Mouse (Mus musculus) myocyte (in vitro differentiated cells): ENCODE measurements around the gene Coro2b. TPM values are rescaled to one million over a fixed set of nuclear protein-coding genes. Genes with fewer than 3 reads are reported as not detected.

ENCODE experiments used
- H3K27me3 ChIP-seq: one replicate; pipeline ENCODE4 v1.6.1; 2011; ENCODE audit not compliant: control insufficient read depth, insufficient read depth, insufficient read length
- H3K36me3 ChIP-seq: one replicate; pipeline ENCODE4 v1.6.1; 2011; ENCODE audit not compliant: control insufficient read depth, insufficient read depth
- H3K4me2 ChIP-seq: one replicate; pipeline ENCODE4 v1.6.1; 2011; ENCODE audit warnings: low read depth, control low read depth
- H3K4me3 ChIP-seq: one replicate; pipeline ENCODE4 v1.5.1; 2011; ENCODE audit warnings: mild to moderate bottlenecking, control low read depth, moderate library complexity
- H3K79me2 ChIP-seq: one replicate; pipeline ENCODE4 v1.6.1; 2011; ENCODE audit not compliant: control insufficient read depth, insufficient read depth
- H3ac ChIP-seq: one replicate; pipeline ENCODE4 v1.6.1; 2011; ENCODE audit not compliant: control insufficient read depth, insufficient read length
- CEBPB ChIP-seq: IDR thresholded peaks from 2 replicates; pipeline ENCODE4 v1.6.1; 2011; ENCODE audit warnings: mild to moderate bottlenecking, moderate library complexity; ENCODE audit not compliant: poor library complexity, insufficient read depth, severe bottlenecking
- E2F4 ChIP-seq: IDR thresholded peaks from one replicate; pipeline ENCODE4 v1.6.1; 2011; ENCODE audit warnings: mild to moderate bottlenecking, control low read depth, moderate library complexity; ENCODE audit not compliant: insufficient read depth
- MAX ChIP-seq: IDR thresholded peaks from one replicate; pipeline ENCODE4 v1.6.1; 2011; ENCODE audit warnings: low read depth, mild to moderate bottlenecking, control low read depth
- MYOD1 ChIP-seq, 3 experiments: IDR thresholded peaks; one replicate each; pipeline ENCODE4 v1.6.1; 2011; ENCODE audit warnings: control low read depth in 2 of 3, low read depth in 2 of 3, mild to moderate bottlenecking in 2 of 3, moderate library complexity in 1 of 3; ENCODE audit not compliant: insufficient read length in 2 of 3, control insufficient read depth in 1 of 3
- MYOG ChIP-seq, 3 experiments: IDR thresholded peaks; one replicate each; pipeline ENCODE4 v1.6.1; 2011; ENCODE audit warnings: control low read depth in 2 of 3, low read depth in 2 of 3, mild to moderate bottlenecking in 2 of 3; ENCODE audit not compliant: insufficient read length in 2 of 3, control insufficient read depth in 1 of 3, insufficient read depth in 1 of 3
- POLR2A ChIP-seq: IDR thresholded peaks from one replicate; pipeline ENCODE4 v1.6.1; 2011; ENCODE audit warnings: low read depth, mild to moderate bottlenecking, control low read depth, moderate library complexity; ENCODE audit not compliant: insufficient read length
- POLR2AphosphoS2 ChIP-seq: IDR thresholded peaks from one replicate; pipeline ENCODE4 v1.6.1; 2011; ENCODE audit warnings: low read depth, control low read depth; ENCODE audit not compliant: insufficient read length
- REST ChIP-seq: IDR thresholded peaks from one replicate; pipeline ENCODE4 v1.6.1; 2011; ENCODE audit warnings: mild to moderate bottlenecking, control low read depth, moderate library complexity; ENCODE audit not compliant: insufficient read depth, insufficient read length
- SRF ChIP-seq: IDR thresholded peaks from one replicate; pipeline ENCODE4 v1.6.1; 2011; ENCODE audit warnings: low read depth; ENCODE audit not compliant: control insufficient read depth, insufficient read length
- TCF12 ChIP-seq: IDR thresholded peaks from one replicate; pipeline ENCODE4 v1.6.1; 2011; ENCODE audit warnings: mild to moderate bottlenecking, control low read depth; ENCODE audit not compliant: poor library complexity, insufficient read depth, severe bottlenecking
- TCF3 ChIP-seq: IDR thresholded peaks from one replicate; pipeline ENCODE4 v1.6.1; 2011; ENCODE audit warnings: low read depth, control low read depth; ENCODE audit not compliant: insufficient read length
- USF1 ChIP-seq: IDR thresholded peaks from one replicate; pipeline ENCODE4 v1.6.1; 2011; ENCODE audit warnings: low read depth, mild to moderate bottlenecking, control low read depth, moderate library complexity
- polyA plus RNA-seq: library from polyadenylated mRNA; unstranded; fragments of >200 nt; fragmentation: generic; extraction: Trizol; gene quantifications from one replicate; pipeline ENCODE4 v1.2.1, GENCODE M21; 2012; ENCODE audit warnings: missing spikeins

Coro2b gene
- polyA plus RNA-seq, 1 experiment, result 21.3 TPM

DNA sequence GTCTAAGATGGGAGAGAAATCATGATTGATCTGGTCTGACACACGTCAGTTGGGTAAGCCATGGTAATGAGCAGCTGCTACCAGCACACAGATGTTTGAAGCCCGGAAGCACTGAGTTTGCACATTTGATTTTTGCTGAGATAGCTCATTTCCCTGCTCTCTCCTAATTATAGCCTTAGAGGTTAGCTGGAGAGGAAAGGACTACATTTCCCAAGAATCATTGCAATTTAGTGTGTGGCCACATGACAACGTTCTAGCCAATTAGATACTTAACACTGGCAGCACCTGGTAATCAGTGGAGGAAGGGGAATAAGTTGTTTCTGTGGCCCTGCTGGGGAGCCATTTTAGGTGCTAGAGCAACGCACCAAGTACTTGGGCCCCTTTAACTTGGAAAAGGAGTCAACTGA is 26.3 kb downstream of the Coro2b start:
- Histone ChIP-seq H3K4me2 (no peak overlapping the region), H3ac (no peak overlapping the region), H3K27me3 (no peaks in the 10 kb centered on the region), H3K4me3 (no peak overlapping the region), H3K36me3 (no peaks in the 10 kb centered on the region), H3K79me2 (no peaks in the 10 kb centered on the region)
- TF ChIP-seq MYOG (IDR thresholded peaks at IDR 0.05; ENCODE audit: control insufficient read depth in 1 of 3, insufficient read depth in 1 of 3, insufficient read length in 2 of 3, low read depth in 2 of 3), result no peak
- TF ChIP-seq USF1, result peak; percentile 91
- TF ChIP-seq SRF, result no peak

DNA sequence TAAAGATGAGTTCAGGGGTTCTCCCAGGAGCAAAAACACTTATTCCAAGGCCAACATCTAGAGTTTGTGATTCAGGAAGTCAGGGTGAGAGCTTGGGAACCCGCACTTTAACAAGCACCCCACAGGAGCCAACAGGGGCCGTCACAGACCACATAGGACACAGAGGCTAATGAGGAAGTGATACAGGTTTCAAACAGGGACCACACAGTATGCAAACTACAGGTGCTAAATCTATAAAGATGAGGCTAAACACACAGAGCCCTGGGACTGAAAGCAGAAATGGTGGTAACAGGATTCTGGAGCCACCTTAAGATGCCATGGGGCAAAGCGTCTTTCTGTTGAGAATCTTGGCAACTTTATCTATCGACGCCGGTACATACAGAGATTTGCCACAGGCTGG is 27.2 kb downstream of the Coro2b start:
- H3K4me2 ChIP-seq, result no peak overlapping the region
- H3K4me3 ChIP-seq, result no peak overlapping the region
- H3K27me3 ChIP-seq, result no peaks in the 10 kb centered on the region

DNA sequence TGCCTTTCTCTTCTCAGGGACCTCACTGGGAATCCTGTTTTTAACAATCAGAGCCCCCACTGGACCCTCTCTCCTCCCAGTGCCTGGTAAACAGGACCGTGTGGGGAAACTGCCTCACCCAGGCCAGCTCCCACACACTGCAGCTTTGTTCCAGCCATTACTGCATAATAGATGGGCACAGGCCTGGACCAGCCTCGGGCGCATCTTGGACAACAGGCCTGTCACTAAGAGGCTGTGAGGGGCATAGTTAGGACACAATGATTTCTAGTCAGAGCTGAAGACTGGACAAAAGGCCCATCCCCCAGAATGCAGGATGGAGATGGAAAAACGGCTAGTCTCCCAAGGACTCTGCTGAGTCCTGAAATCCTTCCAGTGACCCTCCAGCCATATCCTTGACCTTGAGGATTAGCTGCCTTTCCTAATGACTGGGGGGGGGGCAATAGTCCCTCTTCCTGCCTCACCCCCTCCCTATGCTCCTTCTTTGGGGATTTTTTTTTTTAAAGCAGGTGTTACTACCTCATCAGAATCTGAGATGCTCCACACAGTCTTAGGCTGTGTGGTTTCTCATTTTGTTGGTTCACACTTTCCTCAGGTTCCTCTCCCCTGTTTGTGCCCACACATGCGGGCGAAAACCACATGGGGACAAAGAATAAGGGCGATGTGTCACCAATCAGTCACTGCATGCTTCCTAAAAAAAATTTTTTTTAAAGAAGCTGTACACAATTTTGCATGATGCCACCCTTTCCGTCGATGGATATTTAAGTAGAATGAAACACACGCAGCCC is 27.9 kb downstream of the Coro2b start:
- no peak overlapping the region for H3K4me3 ChIP-seq
- H3K27me3 ChIP-seq, result no peaks in the 10 kb centered on the region
- no peaks in the 10 kb centered on the region for H3K36me3 ChIP-seq
- no peak overlapping the region for H3ac ChIP-seq
- TF ChIP-seq POLR2A (no peak), USF1 (no peak), TCF12 (no peak), CEBPB (no peak), MAX (no peak), SRF (no peak), REST (no peak), MYOG (IDR thresholded peaks at IDR 0.05; ENCODE audit: control insufficient read depth in 1 of 3, insufficient read depth in 1 of 3, insufficient read length in 2 of 3, low read depth in 2 of 3) (no peak), MYOD1 (IDR thresholded peaks at IDR 0.05; ENCODE audit: control insufficient read depth in 1 of 3, insufficient read length in 2 of 3, low read depth in 2 of 3) (no peak)
- H3K79me2 ChIP-seq, result no peaks in the 10 kb centered on the region
- no peak overlapping the region for H3K4me2 ChIP-seq

More for the DNA sequence above, 27.2 kb downstream of the Coro2b start:
- H3K79me2 ChIP-seq, result no peaks in the 10 kb centered on the region
- TF ChIP-seq E2F4, result no peak
- no peak for TF ChIP-seq MAX
- TF ChIP-seq REST, result no peak
- TF ChIP-seq POLR2A, result no peak
- TF ChIP-seq TCF12, result no peak
- TF ChIP-seq POLR2AphosphoS2, result no peak
- TF ChIP-seq CEBPB, result no peak
- no peak for TF ChIP-seq MYOD1 (IDR thresholded peaks at IDR 0.05; ENCODE audit: control insufficient read depth in 1 of 3, insufficient read length in 2 of 3, low read depth in 2 of 3)
- TF ChIP-seq USF1, result no peak
- H3ac ChIP-seq, result no peak overlapping the region
- H3K36me3 ChIP-seq, result no peaks in the 10 kb centered on the region

DNA sequence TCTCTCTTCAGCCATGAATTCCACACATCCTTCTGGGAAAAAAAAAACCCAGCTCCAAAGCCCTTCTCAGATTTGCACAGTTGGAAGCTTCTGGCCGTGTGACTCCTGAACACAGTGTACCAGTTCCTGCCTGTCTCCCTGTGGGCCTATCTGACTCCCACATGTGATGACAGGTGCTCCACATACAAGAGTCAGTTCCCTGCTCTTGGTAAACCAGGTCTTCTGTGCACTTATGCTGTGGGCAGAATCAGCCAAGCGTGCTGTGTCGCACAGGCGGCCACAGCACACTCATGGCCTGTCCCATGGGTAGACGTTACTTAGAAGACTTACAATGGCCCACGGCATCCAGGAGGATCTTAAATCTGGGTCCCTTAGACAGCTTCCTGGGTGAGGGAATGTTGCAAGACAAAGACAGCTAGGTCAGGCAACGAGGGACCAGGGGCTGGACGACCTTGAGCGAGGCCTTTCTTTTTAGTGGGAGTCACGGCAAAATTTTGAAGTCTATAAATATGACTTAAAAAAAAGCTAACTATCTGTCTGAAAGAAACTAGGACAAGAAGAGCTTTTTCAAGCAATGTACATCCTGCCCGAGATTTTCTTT is 30.3 kb downstream of the Coro2b start:
- no peak overlapping the region for H3ac ChIP-seq
- TF ChIP-seq MYOD1 (IDR thresholded peaks at IDR 0.05; ENCODE audit: control insufficient read depth in 1 of 3, insufficient read length in 2 of 3, low read depth in 2 of 3) (peak in 1 of 3 experiments; percentile 6), POLR2A (no peak)
- no peak overlapping the region for H3K4me2 ChIP-seq
- no peaks in the 10 kb centered on the region for H3K27me3 ChIP-seq
- H3K79me2 ChIP-seq, result no peaks in the 10 kb centered on the region
- no peaks in the 10 kb centered on the region for H3K36me3 ChIP-seq
- no peak overlapping the region for H3K4me3 ChIP-seq

DNA sequence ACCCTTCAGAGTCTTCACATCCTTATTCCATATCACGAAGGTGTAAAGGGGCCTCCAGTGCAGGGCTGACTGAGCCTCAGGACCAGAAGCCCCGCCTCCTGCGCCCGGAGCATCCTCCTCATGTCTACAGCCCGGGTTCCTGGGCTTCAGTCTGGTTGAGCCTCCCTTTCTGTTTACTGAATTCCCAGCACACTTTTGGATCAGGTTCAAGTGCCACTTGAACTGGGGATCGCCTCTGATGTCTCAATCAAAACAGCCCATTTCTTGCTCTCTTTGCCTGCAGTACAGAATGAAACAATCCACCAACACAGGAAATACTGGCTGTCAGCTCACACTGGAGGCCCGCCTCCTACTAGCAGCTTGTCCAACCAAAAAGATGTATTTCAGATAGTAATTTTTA is 32.7 kb downstream of the Coro2b start:
- Histone ChIP-seq H3ac (no peak overlapping the region), H3K27me3 (no peaks in the 10 kb centered on the region), H3K4me2 (no peak overlapping the region), H3K4me3 (no peak overlapping the region), H3K79me2 (no peaks in the 10 kb centered on the region), H3K36me3 (no peaks in the 10 kb centered on the region)
- no peak for TF ChIP-seq MYOD1 (IDR thresholded peaks at IDR 0.05; ENCODE audit: control insufficient read depth in 1 of 3, insufficient read length in 2 of 3, low read depth in 2 of 3)
- TF ChIP-seq MYOG (IDR thresholded peaks at IDR 0.05; ENCODE audit: control insufficient read depth in 1 of 3, insufficient read depth in 1 of 3, insufficient read length in 2 of 3, low read depth in 2 of 3), result no peak
- TF ChIP-seq TCF12, result no peak
- no peak for TF ChIP-seq POLR2AphosphoS2
- no peak for TF ChIP-seq TCF3
- TF ChIP-seq CEBPB, result no peak
- TF ChIP-seq SRF, result no peak
- TF ChIP-seq USF1, result no peak
- no peak for TF ChIP-seq REST
- no peak for TF ChIP-seq E2F4
- no peak for TF ChIP-seq POLR2A
- TF ChIP-seq MAX, result no peak
